Mouse (Mus musculus) MEL (cell line): ENCODE data around the gene Gm5244. TPM values are rescaled to one million over a fixed set of nuclear protein-coding genes. Genes with fewer than 3 reads are reported as not detected.

Source experiments
- DNase-seq: peaks from one replicate; pipeline ENCODE4 v3.0.0; 2011; ENCODE audit warnings: low read depth, low spot score
- H3K27ac ChIP-seq: 2 replicates; pipeline ENCODE4 v1.5.1; 2012; ENCODE audit warnings: low read depth, mild to moderate bottlenecking, control low read depth, low read length, moderate library complexity; ENCODE audit not compliant: control insufficient read depth
- H3K27me3 ChIP-seq, 2 experiments: fragments of 150-350 bp in 1 of 2; sonication (generic) in 1 of 2; 2 replicates each; pipeline ENCODE4 v1.6.1; 2012; ENCODE audit warnings: low read length in 2 of 2, mild to moderate bottlenecking in 2 of 2, improper control_type of control experiment in 1 of 2, moderate library complexity in 1 of 2; ENCODE audit not compliant: insufficient read depth in 2 of 2, control insufficient read depth in 1 of 2
- H3K36me3 ChIP-seq, 2 experiments: 2 replicates each; pipeline ENCODE4 v1.6.1; 2012 to 2014; ENCODE audit warnings: low read length in 2 of 2, improper control_type of control experiment in 1 of 2, inconsistent platforms in 1 of 2, mild to moderate bottlenecking in 1 of 2; ENCODE audit not compliant: insufficient read depth in 2 of 2, control insufficient read depth in 1 of 2
- H3K4me1 ChIP-seq, 2 experiments: fragments of 150-350 bp in 1 of 2; sonication (generic) in 1 of 2; 2 replicates each; pipeline ENCODE4 v1.6.1; 2012; ENCODE audit warnings: low read length in 2 of 2, improper control_type of control experiment in 1 of 2, mild to moderate bottlenecking in 1 of 2; ENCODE audit not compliant: insufficient read depth in 2 of 2, control insufficient read depth in 1 of 2
- H3K4me3 ChIP-seq, 2 experiments: fragments of 150-350 bp in 1 of 2; sonication (generic) in 1 of 2; 2 replicates each; pipeline ENCODE4 v1.5.1; 2012; ENCODE audit warnings: low read depth in 2 of 2, low read length in 2 of 2, mild to moderate bottlenecking in 2 of 2, moderate library complexity in 2 of 2, control low read depth in 1 of 2, improper control_type of control experiment in 1 of 2; ENCODE audit not compliant: control insufficient read depth in 1 of 2, insufficient read depth in 1 of 2
- H3K79me2 ChIP-seq: 2 replicates; pipeline ENCODE4 v1.6.1; 2012; ENCODE audit warnings: mild to moderate bottlenecking, low read length, moderate library complexity; ENCODE audit not compliant: control insufficient read depth, poor library complexity, insufficient read depth
- H3K9ac ChIP-seq: 2 replicates; pipeline ENCODE4 v1.6.1; 2012; ENCODE audit warnings: low read depth, mild to moderate bottlenecking, control low read depth, low read length, moderate library complexity; ENCODE audit not compliant: control insufficient read depth, poor library complexity, severe bottlenecking
- H3K9me3 ChIP-seq: fragments of 150-350 bp; sonication (generic); replicated peaks from 2 replicates; pipeline ENCODE4 v1.6.1; 2012; ENCODE audit warnings: mild to moderate bottlenecking, low read length, improper control_type of control experiment, moderate library complexity; ENCODE audit not compliant: insufficient read depth
- BHLHE40 ChIP-seq: IDR thresholded peaks from 2 replicates; pipeline ENCODE4 v1.6.1; 2012; ENCODE audit warnings: low read depth, mild to moderate bottlenecking, inconsistent platforms, low read length, improper control_type of control experiment, borderline replicate concordance
- CHD1 ChIP-seq: IDR thresholded peaks from 2 replicates; pipeline ENCODE4 v1.6.1; 2012; ENCODE audit warnings: low read depth, mild to moderate bottlenecking, inconsistent platforms, low read length, improper control_type of control experiment
- CHD2 ChIP-seq: IDR thresholded peaks from 2 replicates; pipeline ENCODE4 v1.6.1; 2011; ENCODE audit warnings: low read length, improper control_type of control experiment
- CTCF ChIP-seq, 3 experiments: IDR thresholded peaks in 2 of 3; conservative IDR thresholded peaks in 1 of 3; 2 replicates each; pipeline ENCODE4 v1.5.1; 2011 to 2012; ENCODE audit warnings: low read length in 3 of 3, low read depth in 2 of 3, mild to moderate bottlenecking in 2 of 3, improper control_type of control experiment in 1 of 3, inconsistent platforms in 1 of 3, mixed read lengths in 1 of 3, moderate library complexity in 1 of 3; ENCODE audit not compliant: control insufficient read depth in 1 of 3, insufficient read depth in 1 of 3, poor library complexity in 1 of 3, severe bottlenecking in 1 of 3
- E2F4 ChIP-seq: IDR thresholded peaks from 2 replicates; pipeline ENCODE4 v1.6.1; 2011; ENCODE audit warnings: low read depth, low read length, improper control_type of control experiment, borderline replicate concordance
- ETS1 ChIP-seq: IDR thresholded peaks from 2 replicates; pipeline ENCODE4 v1.6.1; 2012; ENCODE audit warnings: low read depth, mild to moderate bottlenecking, inconsistent platforms, low read length, improper control_type of control experiment, moderate library complexity
- HCFC1 ChIP-seq: IDR thresholded peaks from 2 replicates; pipeline ENCODE4 v1.6.1; 2012; ENCODE audit warnings: low read depth, mild to moderate bottlenecking, inconsistent platforms, low read length, improper control_type of control experiment, moderate library complexity
- JUND ChIP-seq: IDR thresholded peaks from 2 replicates; pipeline ENCODE4 v1.6.1; 2011; ENCODE audit warnings: low read depth, mild to moderate bottlenecking, improper control_type of control experiment, low read length
- MAFK ChIP-seq: IDR thresholded peaks from 2 replicates; pipeline ENCODE4 v1.6.1; 2011; ENCODE audit warnings: low read depth, mild to moderate bottlenecking, low read length, improper control_type of control experiment, borderline replicate concordance
- MAX ChIP-seq: IDR thresholded peaks from 2 replicates; pipeline ENCODE4 v1.6.1; 2011; ENCODE audit warnings: low read length, improper control_type of control experiment
- MAZ ChIP-seq: IDR thresholded peaks from 2 replicates; pipeline ENCODE4 v1.6.1; 2012; ENCODE audit warnings: low read depth, mild to moderate bottlenecking, inconsistent platforms, low read length, improper control_type of control experiment
- MEF2A ChIP-seq: IDR thresholded peaks from 2 replicates; pipeline ENCODE4 v1.6.1; 2014; ENCODE audit warnings: low read depth, mild to moderate bottlenecking, inconsistent platforms, low read length, improper control_type of control experiment; ENCODE audit not compliant: poor library complexity, insufficient replicate concordance, severe bottlenecking; ENCODE audit errors: extremely low read depth
- NELFE ChIP-seq: IDR thresholded peaks from 2 replicates; pipeline ENCODE4 v1.6.1; 2011; ENCODE audit warnings: low read depth, low read length, improper control_type of control experiment
- NRF1 ChIP-seq: IDR thresholded peaks from 2 replicates; pipeline ENCODE4 v1.6.1; 2014; ENCODE audit warnings: low read depth, mild to moderate bottlenecking, inconsistent platforms, low read length, improper control_type of control experiment, moderate library complexity; ENCODE audit not compliant: poor library complexity, insufficient read depth, severe bottlenecking
- POLR2AphosphoS2 ChIP-seq: IDR thresholded peaks from 2 replicates; pipeline ENCODE4 v1.6.1; 2011; ENCODE audit warnings: low read length, improper control_type of control experiment
- RAD21 ChIP-seq: IDR thresholded peaks from 2 replicates; pipeline ENCODE4 v1.6.1; 2011; ENCODE audit warnings: mild to moderate bottlenecking, low read depth, low read length, improper control_type of control experiment
- RCOR1 ChIP-seq: IDR thresholded peaks from 2 replicates; pipeline ENCODE4 v1.6.1; 2012; ENCODE audit warnings: low read depth, mild to moderate bottlenecking, inconsistent platforms, low read length, improper control_type of control experiment
- SMC3 ChIP-seq: IDR thresholded peaks from 2 replicates; pipeline ENCODE4 v1.6.1; 2011; ENCODE audit warnings: low read depth, low read length, improper control_type of control experiment
- UBTF ChIP-seq: IDR thresholded peaks from 2 replicates; pipeline ENCODE4 v1.6.1; 2012; ENCODE audit warnings: low read depth, mild to moderate bottlenecking, inconsistent platforms, low read length, improper control_type of control experiment, moderate library complexity, borderline replicate concordance; ENCODE audit not compliant: insufficient read depth
- USF2 ChIP-seq, 2 experiments: IDR thresholded peaks; 2 replicates each; pipeline ENCODE4 v1.6.1; 2011 to 2012; ENCODE audit warnings: improper control_type of control experiment in 2 of 2, low read length in 2 of 2, borderline replicate concordance in 1 of 2, inconsistent platforms in 1 of 2, low read depth in 1 of 2, mild to moderate bottlenecking in 1 of 2; ENCODE audit not compliant: insufficient read depth in 1 of 2
- ZKSCAN1 ChIP-seq: IDR thresholded peaks from 2 replicates; pipeline ENCODE4 v1.6.1; 2012; ENCODE audit warnings: low read depth, mild to moderate bottlenecking, inconsistent platforms, low read length, improper control_type of control experiment, moderate library complexity
- polyA plus RNA-seq, 2 experiments: library from polyadenylated mRNA; stranded (reverse) in 1 of 2; unstranded in 1 of 2; fragments of >175 nt in 1 of 2; fragments of >200 nt in 1 of 2; gene quantifications; 2 replicates each; pipeline versions ENCODE4 v1.2.1 to v1.2.4; 2012; ENCODE audit warnings: low replicate concordance in 2 of 2, low read depth in 1 of 2; ENCODE audit not compliant: insufficient read length in 2 of 2, insufficient read depth in 1 of 2, missing spikeins in 1 of 2
- total RNA-seq: library from RNA; depleted of rRNA; stranded (reverse); fragments of 300-350 nt; gene quantifications from 2 replicates; pipeline ENCODE4 v1.2.3, GENCODE M21; 2012

The Gm5244 gene
- total and polyA plus RNA-seq, 3 experiments, result 0.13 TPM; not detected in 2

DNA sequence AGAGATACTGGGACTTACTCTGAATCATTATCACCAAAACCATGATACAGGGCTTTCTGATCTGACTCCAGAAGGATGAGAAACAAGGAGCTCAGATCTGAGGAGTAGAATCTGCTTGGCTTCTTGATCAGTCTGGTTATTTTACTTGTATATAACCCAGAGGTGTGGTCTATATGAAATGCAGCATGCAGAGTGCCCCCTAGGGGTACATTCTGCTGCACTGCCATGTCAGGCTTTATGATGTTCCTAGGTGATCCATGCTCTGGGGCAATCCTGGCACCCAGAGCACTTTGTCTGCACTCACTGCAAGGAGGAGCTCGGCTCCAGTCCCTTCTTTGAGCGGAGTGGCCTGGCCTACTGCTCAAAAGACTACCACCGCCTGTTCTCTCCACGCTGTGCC is 21.9 kb upstream of the Gm5244 start:
- Histone ChIP-seq H3K27ac (no peak overlapping the region), H3K4me1 (peaks cover 2 to 11% of the 10 kb centered on the region in 2 experiments; a peak in 3 of 4 replicates), H3K4me3 (no peak overlapping the region), H3K9ac (no peak overlapping the region), H3K27me3 (no peaks in the 10 kb centered on the region), H3K36me3 (peaks cover 0 to 8% of the 10 kb centered on the region in 2 experiments; a peak in 2 of 4 replicates), H3K9me3 (no peaks in the 10 kb centered on the region), H3K79me2 (no peaks in the 10 kb centered on the region)
- peak; percentile 37 to 58 (median 49); a peak in 5 of 6 replicates for TF ChIP-seq CTCF (IDR thresholded peaks at IDR 0.05 in 2 of 3, conservative IDR thresholded peaks at IDR 0.05 in 1 of 3; ENCODE audit: control insufficient read depth in 1 of 3, insufficient read depth in 1 of 3, low read depth in 2 of 3, low read length in 3 of 3, poor library complexity in 1 of 3, severe bottlenecking in 1 of 3)
- no peak for TF ChIP-seq RCOR1
- TF ChIP-seq HCFC1, result no peak
- TF ChIP-seq SMC3, result 0 out of 2 replicates have a peak, but pooled peaks have one; percentile 22
- TF ChIP-seq RAD21, result peak; percentile 14; the same call in 1 of the 2 replicates
- peak; percentile 42 for DNase-seq

DNA sequence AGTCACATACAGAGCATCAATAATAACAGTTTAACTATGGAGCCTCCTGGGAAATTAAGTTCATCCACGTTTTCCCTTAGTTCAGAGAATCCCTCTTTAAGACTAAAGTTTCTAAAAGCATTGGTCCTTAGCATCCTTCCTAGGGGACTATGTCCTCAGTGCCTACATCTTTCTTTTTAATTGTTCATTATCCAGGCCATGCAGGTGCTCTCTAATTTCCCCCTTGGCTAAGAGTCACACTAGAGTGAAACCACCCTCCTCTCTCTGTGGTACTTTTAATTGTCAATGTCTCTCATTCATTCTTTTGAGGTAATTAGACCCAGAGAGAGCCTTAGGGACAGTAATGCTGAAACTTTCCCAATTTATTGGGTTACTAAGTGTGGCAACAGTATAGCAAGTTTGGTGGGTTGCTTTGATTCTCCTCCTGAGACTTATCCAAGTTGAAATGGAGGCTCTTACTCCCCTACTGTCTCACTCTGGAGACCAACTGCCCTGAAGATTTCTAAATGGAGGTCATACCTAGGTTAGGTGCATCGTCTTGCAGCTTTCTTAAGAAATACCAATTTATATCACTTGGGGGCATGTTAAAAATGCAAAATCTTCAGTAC is 15.6 kb upstream of the Gm5244 start:
- Histone ChIP-seq H3K9me3 (no peaks in the 10 kb centered on the region), H3K9ac (no peak overlapping the region), H3K27ac (no peak overlapping the region), H3K36me3 (peaks cover 0 to 31% of the 10 kb centered on the region in 2 experiments; a peak in 2 of 4 replicates), H3K4me3 (no peak overlapping the region), H3K27me3 (no peaks in the 10 kb centered on the region), H3K79me2 (no peaks in the 10 kb centered on the region), H3K4me1 (peaks cover 8 to 17% of the 10 kb centered on the region in 2 experiments)
- no peak for DNase-seq
- no peak for TF ChIP-seq E2F4
- TF ChIP-seq CHD2, result no peak
- TF ChIP-seq UBTF, result no peak
- no peak for TF ChIP-seq NELFE
- TF ChIP-seq MEF2A, result no peak
- no peak for TF ChIP-seq MAX
- TF ChIP-seq POLR2AphosphoS2, result no peak
- TF ChIP-seq ETS1, result no peak
- no peak for TF ChIP-seq CTCF (IDR thresholded peaks at IDR 0.05 in 2 of 3, conservative IDR thresholded peaks at IDR 0.05 in 1 of 3; ENCODE audit: control insufficient read depth in 1 of 3, insufficient read depth in 1 of 3, low read depth in 2 of 3, low read length in 3 of 3, poor library complexity in 1 of 3, severe bottlenecking in 1 of 3)
- TF ChIP-seq MAFK, result no peak
- no peak for TF ChIP-seq ZKSCAN1
- no peak for TF ChIP-seq CHD1
- TF ChIP-seq BHLHE40, result no peak
- no peak for TF ChIP-seq NRF1
- TF ChIP-seq JUND, result no peak
- no peak for TF ChIP-seq RCOR1
- no peak for TF ChIP-seq MAZ
- no peak for TF ChIP-seq USF2 (IDR thresholded peaks at IDR 0.05; ENCODE audit: borderline replicate concordance in 1 of 2, insufficient read depth in 1 of 2, low read depth in 1 of 2, low read length in 2 of 2)
